2 mouse cellular contexts compared by ENCODE assay signal in genomic region chr7:110593991-110594390, GRCm38 (mm10). TPM values are rescaled to one million over a fixed set of nuclear protein-coding genes. Genes with fewer than 3 reads are reported as not detected.
"Had no signal": no experiment of that assay in that cellular context is flagged by ENCODE, and none has a peak within 500 bp of the region (broad histone marks: within the 10 kb centered on the region; RNA-seq: fewer than 3 reads in every experiment).

No protein-coding gene starts in this region.

RNA-seq across cellular contexts. Expression of gene Adm, which starts 33.5 kb away (rescaled TPM):
- total RNA-seq: megakaryocyte-erythroid progenitor cell, adult 5-6 weeks; monocyte, adult 5-6 weeks had no signal
